Mouse (Mus musculus) lung, embryonic 14.5 days (tissue): ENCODE data around the gene Adam33. TPM values are rescaled to one million over a fixed set of nuclear protein-coding genes. Genes with fewer than 3 reads are reported as not detected.

ENCODE experiments used
- ATAC-seq: fragments of 200-750 bp; cut with Nextera tagmentation; 2 replicates; pipeline ENCODE4 v1.8.0; 2017; ENCODE audit warnings: mild to moderate bottlenecking, moderate TSS enrichment, moderate library complexity; ENCODE audit not compliant: insufficient read depth
- DNase-seq: peaks from one replicate; pipeline ENCODE4 v3.0.0-alpha.2; 2015
- H3K27ac ChIP-seq: fragments of 300-500 bp; sonication (generic); 2 replicates; pipeline ENCODE4 v1.5.1; 2014; ENCODE audit warnings: low read depth, mild to moderate bottlenecking, moderate library complexity
- H3K27me3 ChIP-seq: fragments of 300-500 bp; sonication (generic); 2 replicates; pipeline ENCODE4 v1.6.1; 2014; ENCODE audit warnings: low read length, control low read depth; ENCODE audit not compliant: insufficient read depth
- H3K36me3 ChIP-seq: fragments of 300-500 bp; sonication (generic); 2 replicates; pipeline ENCODE4 v1.6.1; 2014; ENCODE audit warnings: control low read depth; ENCODE audit not compliant: insufficient read depth
- H3K4me1 ChIP-seq: fragments of 300-500 bp; sonication (generic); 2 replicates; pipeline ENCODE4 v1.6.1; 2014; ENCODE audit warnings: antibody characterized with exemption, control low read depth; ENCODE audit not compliant: insufficient read depth
- H3K4me2 ChIP-seq: fragments of 300-500 bp; sonication (generic); 2 replicates; pipeline ENCODE4 v1.6.1; 2014; ENCODE audit warnings: mild to moderate bottlenecking
- H3K4me3 ChIP-seq: fragments of 300-500 bp; sonication (generic); 2 replicates; pipeline ENCODE4 v1.5.1; 2014; ENCODE audit warnings: low read depth, low read length
- H3K9ac ChIP-seq: fragments of 300-500 bp; sonication (generic); 2 replicates; pipeline ENCODE4 v1.6.1; 2014
- H3K9me3 ChIP-seq: fragments of 300-500 bp; sonication (generic); 2 replicates; pipeline ENCODE4 v1.6.1; 2016; ENCODE audit warnings: low read depth, low read length, control low read depth
- CTCF ChIP-seq: IDR thresholded peaks from 2 replicates; pipeline ENCODE4 v1.5.1; 2016; ENCODE audit warnings: antibody characterized with exemption, low read depth
- WGBS: fragments of 180-500 bp; shearing (Covaris S2); extraction: QIAGEN DNeasy Blood & Tissue Kit; methylation state at CpG from one replicate; pipeline ENCODE4 v1.1.7; 2014; 5-methylcytosine and 5-hydroxymethylcytosine counted together
- polyA plus RNA-seq: library from polyadenylated mRNA; unstranded; fragments of >200 nt; fragmentation: Nextera tagmentation; extraction: Ambion mirVana; gene quantifications from 2 replicates; pipeline ENCODE4 v1.2.1, GENCODE M21; 2014

The Adam33 gene
- polyA plus RNA-seq, 1 experiment from 2014 or later = 1.9 TPM

DNA sequence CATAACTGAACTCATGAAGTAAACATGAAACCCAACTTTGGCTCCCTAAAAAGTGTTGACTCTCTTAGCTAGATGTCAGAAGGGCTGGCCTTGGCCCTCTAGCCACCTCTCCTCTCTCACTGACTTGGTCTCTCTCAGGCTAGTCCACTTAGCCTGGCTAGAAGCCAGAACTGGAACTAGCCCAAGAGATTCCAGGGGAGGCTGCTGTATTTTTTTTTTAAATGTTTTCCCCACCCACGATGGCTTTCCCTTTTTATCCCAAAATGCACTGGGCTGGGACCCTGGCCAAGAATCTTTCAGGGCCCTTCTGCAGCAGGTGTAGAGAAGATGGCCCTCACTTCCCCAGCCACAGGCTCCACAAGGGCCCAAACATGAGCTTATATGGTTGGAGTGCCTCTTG is 4.2 kb downstream of the Adam33 start:
- H3K36me3 ChIP-seq = no peaks in the 10 kb centered on the region
- ATAC-seq (no peak), DNase-seq (peak; percentile 87)
- H3K27me3 ChIP-seq = peaks cover 42% of the 10 kb centered on the region
- no peak overlapping the region for H3K9ac ChIP-seq
- H3K4me2 ChIP-seq = no peak overlapping the region
- H3K4me1 ChIP-seq = peaks cover 14% of the 10 kb centered on the region; the same call in 1 of the 2 replicates
- no peak overlapping the region; the same call in 1 of the 2 replicates for H3K27ac ChIP-seq
- WGBS = 20% methylated on average over 1 of the region's 1 CpGs
- no peaks in the 10 kb centered on the region for H3K9me3 ChIP-seq
- H3K4me3 ChIP-seq = no peak overlapping the region
- TF ChIP-seq CTCF = no peak

DNA sequence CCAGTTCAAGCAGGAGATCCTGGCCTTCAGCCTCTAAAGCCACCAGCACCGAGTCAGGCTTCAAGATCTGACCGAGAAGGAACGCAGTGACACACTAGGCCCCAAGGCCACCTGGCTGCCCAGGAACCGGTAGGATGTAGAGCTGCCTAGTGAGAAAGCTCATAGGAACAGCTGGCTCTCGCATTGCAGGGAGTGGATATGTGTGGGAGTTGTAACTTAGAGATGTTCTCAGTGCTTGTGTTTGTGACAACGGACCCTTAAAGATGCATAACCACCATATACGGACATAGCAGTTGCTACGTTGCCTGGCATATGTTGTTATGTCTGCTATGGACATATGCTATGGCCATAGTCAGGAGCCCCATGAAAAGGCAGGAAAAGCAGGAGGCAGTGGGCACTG is 4.9 kb downstream of the Adam33 start:
- 90% methylated on average over 8 of the region's 8 CpGs for WGBS
- no peak for TF ChIP-seq CTCF
- Histone ChIP-seq H3K4me1 (peaks cover 17% of the 10 kb centered on the region; the same call in 1 of the 2 replicates), H3K36me3 (no peaks in the 10 kb centered on the region), H3K9me3 (no peaks in the 10 kb centered on the region), H3K4me2 (no peak overlapping the region), H3K27me3 (peaks cover 47% of the 10 kb centered on the region), H3K27ac (no peak overlapping the region), H3K4me3 (no peak overlapping the region), H3K9ac (no peak overlapping the region)
- ATAC-seq (no peak), DNase-seq (no peak)

DNA sequence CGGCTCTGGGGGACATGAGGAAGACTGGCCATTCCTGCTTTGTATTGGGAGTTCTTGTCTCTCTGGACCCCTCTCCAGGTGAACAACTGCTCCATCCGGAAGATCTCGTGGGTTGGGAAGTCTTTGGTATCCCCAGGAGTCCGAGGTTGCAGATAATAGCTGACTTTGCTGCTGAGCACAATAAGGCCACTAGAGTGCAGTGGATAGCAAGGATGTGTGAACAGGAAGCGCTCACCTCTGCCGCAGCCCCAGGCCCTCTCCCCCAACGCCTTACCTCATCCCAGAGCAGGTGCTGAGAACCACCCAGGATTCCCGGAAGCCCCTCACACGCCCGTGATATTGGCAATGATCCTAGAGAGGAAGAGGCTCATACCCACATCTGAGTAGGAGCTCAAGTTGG is 7.4 kb downstream of the Adam33 start:
- TF ChIP-seq CTCF = peak; percentile 77
- Histone ChIP-seq H3K4me3 (no peak overlapping the region), H3K36me3 (no peaks in the 10 kb centered on the region), H3K4me2 (peak overlapping the region; percentile 37), H3K27me3 (peaks cover 52% of the 10 kb centered on the region), H3K4me1 (peaks cover 12% of the 10 kb centered on the region; the same call in 1 of the 2 replicates), H3K9me3 (no peaks in the 10 kb centered on the region), H3K27ac (no peak overlapping the region), H3K9ac (no peak overlapping the region)
- DNase-seq (peak; percentile 74), ATAC-seq (peak; percentile 36)
- WGBS = 4% methylated on average over 10 of the region's 10 CpGs

DNA sequence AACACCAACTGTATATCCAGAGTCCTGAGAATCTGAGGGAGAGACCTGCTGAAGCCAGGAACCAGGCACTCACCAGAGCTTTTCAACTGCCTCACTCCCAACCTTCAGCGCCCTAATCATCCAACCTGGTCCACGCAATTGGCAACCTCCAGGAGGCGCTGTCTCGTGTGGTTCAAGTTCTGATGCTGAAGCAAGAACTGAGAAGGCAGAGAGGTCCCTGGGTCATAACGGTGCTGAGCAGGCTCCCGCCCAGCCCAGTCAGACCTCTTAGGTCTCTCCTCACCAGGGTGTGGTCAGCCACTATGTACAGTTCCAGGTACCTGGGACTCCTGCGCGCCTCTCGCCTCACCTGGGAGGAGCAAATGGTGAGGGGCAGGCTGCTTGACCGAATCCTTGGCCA is 8.0 kb downstream of the Adam33 start:
- H3K36me3 ChIP-seq = no peaks in the 10 kb centered on the region
- peaks cover 51% of the 10 kb centered on the region for H3K27me3 ChIP-seq
- no peaks in the 10 kb centered on the region for H3K9me3 ChIP-seq
- ATAC-seq (0 out of 2 replicates have a peak, but pooled peaks have one; percentile 28), DNase-seq (peak; percentile 77)
- peak; percentile 77 for TF ChIP-seq CTCF
- H3K4me2 ChIP-seq = peak overlapping the region; percentile 37
- no peak overlapping the region for H3K27ac ChIP-seq
- H3K4me1 ChIP-seq = peaks cover 12% of the 10 kb centered on the region; the same call in 1 of the 2 replicates
- H3K9ac ChIP-seq = no peak overlapping the region
- 6% methylated on average over 10 of the region's 10 CpGs for WGBS
- no peak overlapping the region for H3K4me3 ChIP-seq

DNA sequence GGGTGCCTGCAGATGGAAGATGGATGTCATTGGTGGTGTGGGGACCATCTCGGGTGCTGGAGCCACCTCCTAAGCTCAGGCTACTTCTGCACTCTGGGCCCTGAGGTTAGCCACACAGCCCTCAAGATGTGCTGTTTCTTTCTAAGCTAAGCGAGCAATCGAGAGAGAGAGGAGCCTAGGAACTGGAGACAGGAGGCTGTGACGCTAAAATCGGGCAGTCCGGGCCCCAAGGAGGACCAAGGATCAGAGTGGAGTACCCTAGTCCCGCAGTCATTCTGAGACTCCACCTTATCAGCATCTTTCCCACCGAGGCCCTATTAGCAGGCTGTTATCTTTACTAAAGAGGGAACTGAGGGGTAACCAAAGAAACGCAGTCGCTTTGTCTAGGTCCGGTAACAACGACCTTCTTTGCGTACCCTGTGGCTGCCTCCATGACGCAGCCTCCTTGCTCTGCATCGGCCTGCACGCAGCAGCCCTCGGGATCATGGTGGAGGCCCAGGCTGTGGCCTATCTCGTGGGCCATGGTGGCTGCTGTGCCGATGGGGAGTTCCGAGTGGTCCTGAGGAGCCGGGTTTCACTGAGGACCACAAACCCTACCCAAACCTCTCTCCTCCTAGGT is 8.9 kb downstream of the Adam33 start:
- 3% methylated on average over 21 of the region's 21 CpGs for WGBS
- no peak for TF ChIP-seq CTCF
- Histone ChIP-seq H3K27ac (no peak overlapping the region), H3K36me3 (no peaks in the 10 kb centered on the region), H3K4me3 (peak overlapping the region; percentile 27), H3K9ac (no peak overlapping the region), H3K4me2 (peak overlapping the region; percentile 55), H3K4me1 (peaks cover 10% of the 10 kb centered on the region; the same call in 1 of the 2 replicates), H3K9me3 (no peaks in the 10 kb centered on the region), H3K27me3 (peaks cover 51% of the 10 kb centered on the region)
- ATAC-seq (0 out of 2 replicates have a peak, but pooled peaks have one; percentile 6), DNase-seq (no peak)

DNA sequence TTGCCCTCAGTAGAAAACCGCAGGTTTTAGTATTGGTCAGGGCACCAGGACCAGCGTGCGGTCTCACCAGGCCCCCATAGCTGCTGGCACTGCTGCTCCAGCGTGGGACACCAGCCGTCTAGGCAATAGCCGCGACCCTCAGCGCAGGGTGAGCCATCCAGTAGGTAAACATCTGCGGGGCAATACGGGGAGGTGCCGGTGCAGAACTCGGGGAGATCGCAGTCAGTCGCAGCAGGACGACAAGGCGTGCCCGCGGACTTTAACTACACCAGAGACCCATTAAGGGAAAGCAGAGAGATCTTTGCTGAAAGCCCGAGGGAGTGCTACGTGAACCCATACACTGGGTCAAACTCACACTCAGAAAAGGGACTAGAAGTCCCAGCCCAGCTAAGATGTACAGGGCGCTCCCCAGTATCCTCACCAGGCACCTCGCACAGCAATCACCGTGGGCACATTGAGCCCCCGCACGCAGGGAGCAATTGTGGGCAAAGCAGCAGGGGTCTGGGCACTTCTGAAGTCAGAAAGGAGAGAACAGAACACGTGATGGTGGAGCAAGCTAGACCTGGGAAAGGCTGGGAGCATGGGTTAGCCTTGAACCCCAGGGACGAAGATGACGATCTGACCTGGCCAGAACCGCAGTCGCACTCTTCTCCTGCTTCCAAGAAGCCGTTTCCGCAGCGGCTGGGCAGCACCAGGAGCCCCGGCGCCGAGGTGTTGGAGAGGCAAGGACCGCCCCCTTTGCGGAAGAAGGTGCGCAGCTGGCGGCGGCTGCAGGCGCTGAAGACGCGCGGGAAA is 9.6 kb downstream of the Adam33 start:
- peak overlapping the region; percentile 27 for H3K4me3 ChIP-seq
- TF ChIP-seq CTCF = no peak
- ATAC-seq = peak; percentile 6; the same call in 1 of the 2 replicates
- H3K27ac ChIP-seq = no peak overlapping the region
- H3K36me3 ChIP-seq = no peaks in the 10 kb centered on the region
- no peak for DNase-seq
- peak overlapping the region; percentile 55 for H3K4me2 ChIP-seq
- H3K27me3 ChIP-seq = peaks cover 51% of the 10 kb centered on the region
- no peak overlapping the region; the same call in 1 of the 2 replicates for H3K9ac ChIP-seq
- peaks cover 3% of the 10 kb centered on the region; the same call in 1 of the 2 replicates for H3K4me1 ChIP-seq
- 1% methylated on average over 45 of the region's 45 CpGs for WGBS
- no peaks in the 10 kb centered on the region for H3K9me3 ChIP-seq

DNA sequence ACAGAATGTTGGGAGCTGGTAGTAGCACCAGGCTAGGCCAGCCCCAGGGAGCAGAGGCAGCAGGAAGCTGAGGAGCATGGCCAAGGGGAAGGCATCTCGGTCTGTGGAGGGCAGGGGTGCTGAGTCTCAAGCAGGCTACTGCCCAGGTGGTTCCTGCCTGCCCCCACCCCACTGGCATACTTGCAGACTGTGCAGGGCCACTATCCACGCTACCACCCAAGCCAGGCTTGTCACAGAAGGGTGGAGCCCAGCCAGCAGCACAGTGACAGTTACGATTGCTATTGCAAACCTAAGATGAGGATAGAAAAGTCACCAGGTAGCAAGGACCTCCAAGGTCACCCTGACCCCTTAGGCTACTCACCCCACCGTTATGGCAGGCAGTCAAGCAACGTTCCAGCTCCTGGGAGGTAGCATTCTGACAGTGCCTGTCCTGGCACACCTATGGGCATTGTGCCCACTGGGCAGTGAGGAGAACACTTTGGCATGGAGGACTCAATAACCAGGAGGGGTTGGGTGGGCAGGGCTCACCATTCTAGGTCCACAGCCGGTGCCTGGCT is 10.7 kb downstream of the Adam33 start:
- no peak overlapping the region for H3K4me3 ChIP-seq
- H3K4me1 ChIP-seq = peaks cover 3% of the 10 kb centered on the region; the same call in 1 of the 2 replicates
- no peak overlapping the region for H3K9ac ChIP-seq
- DNase-seq = no peak
- TF ChIP-seq CTCF = no peak
- 69% methylated on average over 6 of the region's 6 CpGs for WGBS
- H3K9me3 ChIP-seq = no peaks in the 10 kb centered on the region
- no peak overlapping the region for H3K4me2 ChIP-seq
- peaks cover 51% of the 10 kb centered on the region for H3K27me3 ChIP-seq
- H3K27ac ChIP-seq = no peak overlapping the region
- ATAC-seq = no peak
- H3K36me3 ChIP-seq = no peaks in the 10 kb centered on the region
